Mouse (Mus musculus): ENCODE data around the gene 1700123K08Rik.
A peak's percentile ranks its signal among the peaks of the same experiment; 100 is the strongest.
"Not testable (repeated sequence)": the region's sequence is repeated elsewhere in the genome, so short reads cannot be mapped to it uniquely, and the experiment has no call there.

1700123K08Rik gene

DNA sequence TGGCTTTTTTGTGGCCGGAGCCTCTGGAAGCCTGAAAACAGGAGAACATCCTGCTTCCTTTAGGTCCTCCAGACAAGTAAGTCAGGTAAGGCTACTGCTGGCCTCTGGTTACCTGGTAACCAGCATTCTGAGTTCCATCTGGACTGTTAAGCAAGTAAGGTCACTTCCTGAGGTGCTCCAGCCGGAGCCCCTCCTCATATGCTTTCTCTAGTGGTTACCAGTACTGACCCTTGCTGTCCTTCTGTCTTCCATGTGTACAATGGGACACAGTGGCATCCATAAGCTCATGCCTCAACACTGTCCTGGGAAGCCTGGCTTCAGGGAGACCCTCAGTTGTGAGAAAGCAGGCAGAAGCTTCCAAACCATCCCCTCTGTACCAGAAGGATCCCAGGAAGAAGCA lies at the start of gene 1700123K08Rik:
Gene 1700123K08Rik, minus strand, starts transcription at position 101 of the 400 bp plus-strand sequence.
- not testable (repeated sequence) for DNase-seq (ENCODE audit: low spot score in 2 of 2)

GRCm38 (mm10) chr5:138587396-138587795 lies 22.9 kb upstream of the 1700123K08Rik start:
- no peak for DNase-seq (ENCODE audit: low spot score in 2 of 2)

DNA sequence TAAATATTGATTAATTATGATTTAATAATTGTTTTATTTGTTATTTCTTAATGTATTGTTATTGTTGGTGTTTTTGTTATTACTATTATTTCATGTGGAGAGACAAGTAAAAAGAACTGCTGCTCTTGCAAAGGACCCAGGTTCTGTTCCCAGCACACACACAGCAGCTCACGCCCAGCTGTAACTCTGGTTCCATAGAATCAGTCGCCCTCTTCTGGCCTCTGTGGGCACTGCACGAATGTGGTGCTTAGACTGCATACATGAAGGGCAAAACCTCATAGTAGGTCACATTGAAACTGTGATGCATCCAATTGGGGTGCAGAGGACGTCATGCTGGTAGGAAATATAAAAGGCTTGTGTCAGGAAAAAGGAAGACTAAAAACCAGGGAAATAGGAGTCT lies 7.1 kb upstream of the 1700123K08Rik start:
- peak in 1 of 2 experiments; percentile 23 for DNase-seq (ENCODE audit: low spot score in 2 of 2)

DNA sequence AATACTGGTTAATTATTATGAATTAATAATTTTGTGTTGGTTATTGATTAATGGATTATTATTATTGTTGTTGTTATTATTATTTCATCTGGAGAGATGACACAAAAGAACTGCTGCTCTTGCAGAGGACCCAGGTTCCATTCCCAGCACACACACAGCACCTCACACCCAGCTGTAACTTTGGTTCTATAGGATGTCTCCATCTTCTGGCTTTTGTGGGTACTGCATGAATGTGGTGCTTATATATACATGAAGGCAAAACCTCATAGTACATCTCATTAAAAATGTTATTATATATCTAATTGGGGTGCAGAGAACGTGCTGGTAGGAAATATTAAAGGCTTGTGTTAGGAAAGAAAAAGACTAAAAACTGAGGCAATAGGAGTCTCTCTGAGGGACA lies 11.8 kb downstream of the 1700123K08Rik start:
- no peak for DNase-seq (ENCODE audit: low spot score in 2 of 2)

DNA sequence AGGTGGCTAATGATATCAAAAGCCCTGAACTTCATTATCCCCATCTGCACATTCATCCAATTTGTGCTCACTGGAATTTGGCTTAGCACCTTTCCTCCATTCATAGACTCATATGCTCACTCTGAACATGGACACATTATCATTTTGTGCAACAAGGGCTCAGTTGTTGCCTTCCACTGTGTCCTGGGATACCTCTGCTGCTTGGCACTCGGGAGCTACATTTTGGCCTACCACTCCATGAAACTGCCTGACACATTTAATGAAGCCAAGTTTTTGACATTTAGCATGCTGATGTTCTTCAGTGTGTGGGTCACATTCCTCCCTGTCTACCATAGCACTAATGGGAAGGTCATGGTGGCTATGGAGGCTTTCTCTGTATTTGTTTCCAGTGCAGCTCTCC lies 32.0 kb downstream of the 1700123K08Rik start:
- DNase-seq (ENCODE audit: low spot score in 2 of 2) = no peak

Measured in right cerebral cortex, postnatal 10 days (tissue).